Mouse (Mus musculus): ENCODE data around the gene Obox3. TPM values are rescaled to one million over a fixed set of nuclear protein-coding genes. Genes with fewer than 3 reads are reported as not detected.
"Not testable (repeated sequence)": the region's sequence is repeated elsewhere in the genome, so short reads cannot be mapped to it uniquely, and the experiment has no call there.

Obox3 gene
- polyA plus RNA-seq (2015; fragmentation: Nextera tagmentation; extraction: Ambion mirVana) = not detected in 2 replicates

DNA sequence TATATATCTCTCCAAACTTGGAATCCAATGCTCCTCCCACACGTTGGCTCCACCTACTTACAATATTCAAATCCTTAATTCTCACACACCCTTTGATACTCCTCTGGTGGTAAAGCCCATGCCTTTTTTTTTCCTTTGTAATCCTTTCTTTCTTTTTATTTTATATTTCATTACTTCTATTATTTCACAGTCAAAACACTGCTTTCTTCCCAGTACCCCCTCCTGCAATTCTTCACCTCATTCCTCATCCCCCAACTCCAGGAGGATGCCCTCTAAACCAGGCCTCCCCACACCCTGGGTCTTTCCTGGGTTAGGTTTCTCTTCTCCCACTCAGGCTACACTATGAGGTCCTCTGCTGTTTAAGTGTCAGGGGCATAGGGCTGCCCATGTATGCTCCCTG lies at the start of gene Obox3:
Obox3 (minus strand) TSS at position 101 of the 400 bp plus-strand sequence.
- H3K4me1 ChIP-seq; H3K4me3 ChIP-seq; ATAC-seq (replicated peaks); H3K27me3 ChIP-seq (replicated peaks); H3K9me3 ChIP-seq; H3K4me2 ChIP-seq; H3K9ac ChIP-seq; H3K36me3 ChIP-seq (replicated peaks); H3K27ac ChIP-seq: not testable (repeated sequence)
- 36% methylated on average over 1 of the region's 1 CpGs for WGBS

DNA sequence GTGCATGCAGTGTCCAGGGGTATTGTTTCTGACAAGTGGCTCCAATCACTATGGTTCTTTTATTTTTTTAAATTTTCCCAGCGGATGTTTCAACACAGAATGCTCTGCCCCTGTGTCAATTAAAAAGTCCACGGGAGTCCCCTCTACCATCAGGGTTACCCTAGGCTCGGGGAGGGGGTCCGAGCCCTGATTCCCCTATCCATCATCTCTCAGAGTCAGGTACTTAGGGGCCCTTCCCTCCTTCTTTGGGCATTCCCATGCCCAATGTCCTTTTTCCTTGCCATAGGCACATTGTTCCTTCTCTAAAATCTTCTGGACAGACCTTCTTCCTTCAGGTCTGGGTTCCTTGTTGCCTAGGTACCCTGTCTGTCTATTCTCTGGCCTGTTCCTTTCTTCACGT lies 130.3 kb downstream of the Obox3 start:
- WGBS = 78% methylated on average over 5 of the region's 5 CpGs

More for the DNA sequence above, 130.3 kb downstream of the Obox3 start:
- H3K9ac ChIP-seq; H3K27ac ChIP-seq; H3K9me3 ChIP-seq; H3K4me1 ChIP-seq; H3K4me3 ChIP-seq; ATAC-seq (replicated peaks); H3K36me3 ChIP-seq (replicated peaks); H3K27me3 ChIP-seq (replicated peaks); H3K4me2 ChIP-seq: not testable (repeated sequence)

Other genes with a start within 250 kb of the Obox3 start
- not detected in 2 replicates for gene Obox5, start 110.2 kb upstream of the Obox3 start, polyA plus RNA-seq (2015; fragmentation: Nextera tagmentation; extraction: Ambion mirVana)
- gene Obox6, start 199.8 kb upstream of the Obox3 start, polyA plus RNA-seq (2015; fragmentation: Nextera tagmentation; extraction: Ambion mirVana) = not detected in 2 replicates
- 0.15 and 0.28 TPM in 2 replicates for gene Crx, start 240.1 kb upstream of the Obox3 start, polyA plus RNA-seq (2015; fragmentation: Nextera tagmentation; extraction: Ambion mirVana)
- 0.27 TPM in 1 of 2 replicates, not detected in the other for gene Crxos, start 242.7 kb upstream of the Obox3 start, polyA plus RNA-seq (2015; fragmentation: Nextera tagmentation; extraction: Ambion mirVana)